Mouse (Mus musculus): Measurements from ENCODE around the gene Rragb. TPM values are rescaled to one million over a fixed set of nuclear protein-coding genes. Genes with fewer than 3 reads are reported as not detected.

The Rragb gene
- polyA plus RNA-seq, 1 experiment from 2014 or later: 7.1 TPM

Other genes starting within 250 kb of the Rragb start
- gene Usp51, start 133.5 kb upstream of the Rragb start, polyA plus RNA-seq (2015; fragmentation: Nextera tagmentation; extraction: Ambion mirVana): 2.7 and 3.0 TPM in 2 replicates
- 137 and 155 TPM in 2 replicates for gene Mageh1, start 102.4 kb upstream of the Rragb start, polyA plus RNA-seq (2015; fragmentation: Nextera tagmentation; extraction: Ambion mirVana)
- gene Foxr2, start 21.2 kb upstream of the Rragb start, polyA plus RNA-seq (2015; fragmentation: Nextera tagmentation; extraction: Ambion mirVana): 0.72 and 0.85 TPM in 2 replicates
- 4.6 and 6.6 TPM in 2 replicates for gene Klf8, start 97.5 kb downstream of the Rragb start, polyA plus RNA-seq (2015; fragmentation: Nextera tagmentation; extraction: Ambion mirVana)

All from midbrain, embryonic 13.5 days (tissue).